Mouse (Mus musculus): ENCODE measurements at regions not wholly inside any gene's neighbourhood (a gene's known extent, or its start where the extent isn't known, plus 50 kb on each side); places are given as distances from the start of the nearest gene placed in this dataset.
A peak's percentile ranks its signal among the peaks of the same experiment; 100 is the strongest.

DNA sequence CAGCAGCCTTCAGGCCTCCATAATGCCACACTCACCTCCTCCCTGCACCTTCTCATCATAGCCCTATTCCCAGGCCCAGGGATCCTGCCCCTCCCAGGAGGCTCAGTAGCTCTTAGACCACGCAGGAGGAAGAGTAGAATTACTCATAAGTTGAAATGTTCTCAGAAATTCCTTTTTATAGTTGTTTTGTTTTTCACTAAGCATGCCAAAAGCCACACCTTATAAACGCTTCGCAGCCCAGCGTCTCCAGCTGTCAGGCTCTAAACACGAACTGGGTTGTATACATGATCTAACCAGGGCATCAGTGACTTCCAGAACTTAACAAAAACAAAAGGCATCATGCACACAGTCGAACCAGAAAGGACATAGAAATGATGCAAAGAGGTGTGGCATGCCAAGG lies 101.9 kb downstream of the Irs2 start:
- H3K4me1 ChIP-seq (ENCODE audit: insufficient read depth, low read length), result no peaks in the 10 kb centered on the region
- H3K9ac ChIP-seq (replicated peaks; ENCODE audit: low read length), result no peak overlapping the region
- H3K36me3 ChIP-seq (ENCODE audit: insufficient read depth, low read length), result no peaks in the 10 kb centered on the region
- H3K27me3 ChIP-seq (ENCODE audit: insufficient read depth, low read length), result no peaks in the 10 kb centered on the region
- WGBS, result 72% methylated on average over 6 of the region's 6 CpGs
- H3K9me3 ChIP-seq (ENCODE audit: low read length), result no peaks in the 10 kb centered on the region
- H3K4me3 ChIP-seq (ENCODE audit: low read length), result no peak overlapping the region
- no peak overlapping the region for H3K27ac ChIP-seq
- DNase-seq (ENCODE audit: low spot score) (no peak), ATAC-seq (no peak)
- no peak for TF ChIP-seq CTCF (IDR thresholded peaks at IDR 0.05; ENCODE audit: low read depth)
- no peak overlapping the region for H3K4me2 ChIP-seq (ENCODE audit: low read depth, low read length)

DNA sequence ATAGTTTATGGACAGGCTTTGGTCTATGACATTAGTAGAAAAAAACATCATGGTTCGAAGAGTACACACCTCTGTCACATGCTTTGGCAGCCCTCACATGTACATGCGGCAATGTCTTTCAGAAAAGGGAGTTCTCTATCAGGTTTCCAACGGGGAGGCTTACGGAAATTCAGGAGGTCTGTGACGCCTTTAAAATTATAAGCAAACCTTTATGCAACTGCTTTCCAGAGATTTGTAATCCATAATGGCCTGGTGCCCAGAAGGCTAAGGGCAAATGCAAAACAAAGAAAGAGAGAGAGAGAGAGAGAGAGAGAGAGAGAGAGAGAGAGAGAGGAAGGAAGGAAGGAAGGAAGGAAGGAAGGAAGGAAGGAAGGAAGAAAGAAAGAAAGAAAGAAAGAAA lies 102.5 kb downstream of the Irs2 start:
- H3K9me3 ChIP-seq (ENCODE audit: low read length), result no peaks in the 10 kb centered on the region
- 83% methylated on average over 5 of the region's 5 CpGs for WGBS

DNA sequence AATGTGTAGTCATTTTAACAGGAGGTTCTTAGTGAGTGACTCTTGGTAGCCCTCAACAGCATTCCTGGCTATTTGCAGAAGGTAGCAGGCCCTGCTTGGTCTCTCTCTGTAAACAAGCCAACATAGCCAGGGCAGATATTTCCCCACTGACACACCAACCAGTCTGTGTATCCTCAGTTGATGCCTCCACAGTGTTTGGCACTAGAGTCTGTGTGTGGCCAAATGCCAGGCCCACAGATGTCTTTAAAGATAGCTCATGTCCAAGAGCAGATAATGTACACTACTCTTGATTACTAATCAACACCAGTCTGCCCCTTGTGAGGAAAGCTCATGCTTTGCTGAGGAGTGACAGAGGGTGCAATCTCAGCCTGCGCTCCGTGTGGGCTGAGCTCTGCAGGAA lies 104.3 kb downstream of the Irs2 start:
- no peak for TF ChIP-seq CTCF (IDR thresholded peaks at IDR 0.05; ENCODE audit: low read depth)
- no peak overlapping the region for H3K27ac ChIP-seq
- H3K4me1 ChIP-seq (ENCODE audit: insufficient read depth, low read length), result peaks cover 6% of the 10 kb centered on the region
- no peak overlapping the region for H3K4me2 ChIP-seq (ENCODE audit: low read depth, low read length)
- DNase-seq (ENCODE audit: low spot score) (no peak), ATAC-seq (no peak)
- WGBS, result 61% methylated on average over 2 of the region's 2 CpGs
- no peak overlapping the region for H3K9ac ChIP-seq (replicated peaks; ENCODE audit: low read length)
- H3K27me3 ChIP-seq (ENCODE audit: insufficient read depth, low read length), result no peaks in the 10 kb centered on the region
- no peaks in the 10 kb centered on the region for H3K36me3 ChIP-seq (ENCODE audit: insufficient read depth, low read length)
- no peaks in the 10 kb centered on the region for H3K9me3 ChIP-seq (ENCODE audit: low read length)
- no peak overlapping the region for H3K4me3 ChIP-seq (ENCODE audit: low read length)

More for the DNA sequence above, 102.5 kb downstream of the Irs2 start:
- Histone ChIP-seq H3K27me3 (ENCODE audit: insufficient read depth, low read length) (no peaks in the 10 kb centered on the region), H3K9ac (replicated peaks; ENCODE audit: low read length) (no peak overlapping the region), H3K4me3 (ENCODE audit: low read length) (no peak overlapping the region), H3K27ac (no peak overlapping the region), H3K4me2 (ENCODE audit: low read depth, low read length) (no peak overlapping the region), H3K4me1 (ENCODE audit: insufficient read depth, low read length) (no peaks in the 10 kb centered on the region), H3K36me3 (ENCODE audit: insufficient read depth, low read length) (no peaks in the 10 kb centered on the region)
- TF ChIP-seq CTCF (IDR thresholded peaks at IDR 0.05; ENCODE audit: low read depth), result no peak
- no peak for DNase-seq (ENCODE audit: low spot score)
- no peak for ATAC-seq

DNA sequence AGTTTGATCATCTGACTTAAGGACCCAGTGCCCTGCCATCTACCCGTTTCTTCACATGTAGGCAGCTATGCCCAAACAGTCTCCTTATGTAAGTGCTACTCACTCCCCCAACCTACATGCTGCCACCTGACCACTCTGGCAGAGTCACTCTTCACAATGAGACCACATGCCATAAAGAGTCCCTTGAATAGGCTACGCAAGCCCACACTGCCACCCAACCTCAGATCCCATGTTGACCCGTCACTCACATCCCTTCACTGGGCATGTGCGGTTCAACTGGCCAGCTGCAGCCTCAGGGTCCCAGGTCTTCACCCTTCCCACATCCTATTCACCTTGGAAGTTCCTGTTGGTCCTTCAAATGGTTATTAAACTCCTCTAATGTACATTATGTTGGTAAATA lies 106.3 kb downstream of the Irs2 start:
- Histone ChIP-seq H3K36me3 (ENCODE audit: insufficient read depth, low read length) (no peaks in the 10 kb centered on the region), H3K9me3 (ENCODE audit: low read length) (no peaks in the 10 kb centered on the region), H3K4me1 (ENCODE audit: insufficient read depth, low read length) (peaks cover 11% of the 10 kb centered on the region), H3K27me3 (ENCODE audit: insufficient read depth, low read length) (no peaks in the 10 kb centered on the region), H3K27ac (no peak overlapping the region), H3K9ac (replicated peaks; ENCODE audit: low read length) (no peak overlapping the region), H3K4me3 (ENCODE audit: low read length) (no peak overlapping the region), H3K4me2 (ENCODE audit: low read depth, low read length) (no peak overlapping the region)
- no peak for TF ChIP-seq CTCF (IDR thresholded peaks at IDR 0.05; ENCODE audit: low read depth)
- no peak for ATAC-seq
- no peak for DNase-seq (ENCODE audit: low spot score)
- 96% methylated on average over 4 of the region's 4 CpGs for WGBS

DNA sequence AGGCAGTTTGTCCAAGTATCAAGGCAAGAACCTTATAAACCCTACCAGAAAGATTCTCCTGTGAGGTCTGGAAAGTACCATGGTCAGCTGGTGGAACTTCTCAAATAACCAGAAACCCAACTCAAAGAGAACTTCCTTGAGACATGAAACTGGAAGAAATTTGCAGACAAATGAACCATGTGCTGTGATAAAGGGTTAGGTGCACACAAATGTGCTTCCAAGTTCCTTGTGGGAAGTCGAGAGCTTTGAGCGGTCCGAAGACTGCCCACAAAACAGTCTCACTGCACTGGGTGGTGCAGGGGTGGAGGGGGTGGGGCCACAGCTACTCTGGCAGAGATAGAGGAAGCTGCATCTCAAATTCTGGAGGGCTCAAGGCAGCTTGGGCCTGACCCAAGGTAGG lies 107.2 kb downstream of the Irs2 start:
- no peak for DNase-seq (ENCODE audit: low spot score)
- Histone ChIP-seq H3K27me3 (ENCODE audit: insufficient read depth, low read length) (no peaks in the 10 kb centered on the region), H3K27ac (no peak overlapping the region), H3K36me3 (ENCODE audit: insufficient read depth, low read length) (no peaks in the 10 kb centered on the region), H3K4me3 (ENCODE audit: low read length) (no peak overlapping the region), H3K9ac (replicated peaks; ENCODE audit: low read length) (no peak overlapping the region), H3K4me1 (ENCODE audit: insufficient read depth, low read length) (peaks cover 12% of the 10 kb centered on the region), H3K4me2 (ENCODE audit: low read depth, low read length) (no peak overlapping the region), H3K9me3 (ENCODE audit: low read length) (no peaks in the 10 kb centered on the region)
- ATAC-seq, result no peak
- WGBS, result 85% methylated on average over 3 of the region's 3 CpGs
- no peak for TF ChIP-seq CTCF (IDR thresholded peaks at IDR 0.05; ENCODE audit: low read depth)

DNA sequence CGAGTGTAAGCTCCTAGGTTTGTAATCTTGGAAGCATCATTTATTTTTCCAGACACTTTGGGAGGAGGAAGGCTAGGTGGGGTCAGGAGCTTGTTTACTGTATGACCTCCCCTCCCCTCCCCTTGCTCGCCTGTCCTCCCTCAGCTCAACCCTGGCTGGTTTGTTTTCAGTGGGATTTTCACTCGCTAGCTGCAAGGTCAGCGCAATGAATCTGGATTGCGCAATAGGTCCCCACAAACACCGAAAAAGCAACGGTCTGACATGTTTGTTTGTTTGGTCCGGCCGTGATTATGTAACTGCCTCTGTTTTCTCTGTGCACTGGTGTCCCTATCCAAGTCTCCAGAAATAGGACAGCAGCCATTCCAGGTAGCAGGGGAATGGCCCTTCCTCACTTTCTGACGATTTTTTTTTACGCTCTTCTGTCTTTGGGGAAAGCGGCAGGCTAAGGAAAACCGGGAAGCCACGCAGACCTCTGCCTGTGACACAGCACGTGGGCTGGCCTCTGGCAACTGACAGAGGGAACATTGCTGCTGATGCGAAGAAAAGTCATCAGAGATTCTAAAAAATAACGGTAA lies 108.6 kb downstream of the Irs2 start:
- no peak for TF ChIP-seq CTCF (IDR thresholded peaks at IDR 0.05; ENCODE audit: low read depth)
- H3K4me3 ChIP-seq (ENCODE audit: low read length), result no peak overlapping the region
- 8% methylated on average over 17 of the region's 17 CpGs for WGBS

More for the DNA sequence above, 108.6 kb downstream of the Irs2 start:
- Histone ChIP-seq H3K9me3 (ENCODE audit: low read length) (no peaks in the 10 kb centered on the region), H3K4me1 (ENCODE audit: insufficient read depth, low read length) (peaks cover 12% of the 10 kb centered on the region), H3K27me3 (ENCODE audit: insufficient read depth, low read length) (no peaks in the 10 kb centered on the region), H3K27ac (no peak overlapping the region), H3K36me3 (ENCODE audit: insufficient read depth, low read length) (no peaks in the 10 kb centered on the region), H3K4me2 (ENCODE audit: low read depth, low read length) (peak overlapping the region; percentile 41), H3K9ac (replicated peaks; ENCODE audit: low read length) (no peak overlapping the region; the same call in 1 of the 2 replicates)
- ATAC-seq (no peak), DNase-seq (ENCODE audit: low spot score) (no peak)
